Mouse (Mus musculus) left cerebral cortex, adult 8-10 months (tissue): ENCODE measurements around the gene Unc119. TPM values are rescaled to one million over a fixed set of nuclear protein-coding genes. Genes with fewer than 3 reads are reported as not detected.

Source experiments
- DNase-seq, 2 experiments: peaks; one replicate each; pipeline ENCODE4 v3.0.0; 2022; ENCODE audit warnings: low spot score in 2 of 2
- total RNA-seq, 4 experiments: library from RNA; stranded (reverse); gene quantifications; 2 replicates each; pipeline ENCODE4 v1.2.4; 2022

Gene Unc119
- total RNA-seq, 4 experiments from 2014 or later: 28.5 to 34.5 (median 30.6) TPM

DNA sequence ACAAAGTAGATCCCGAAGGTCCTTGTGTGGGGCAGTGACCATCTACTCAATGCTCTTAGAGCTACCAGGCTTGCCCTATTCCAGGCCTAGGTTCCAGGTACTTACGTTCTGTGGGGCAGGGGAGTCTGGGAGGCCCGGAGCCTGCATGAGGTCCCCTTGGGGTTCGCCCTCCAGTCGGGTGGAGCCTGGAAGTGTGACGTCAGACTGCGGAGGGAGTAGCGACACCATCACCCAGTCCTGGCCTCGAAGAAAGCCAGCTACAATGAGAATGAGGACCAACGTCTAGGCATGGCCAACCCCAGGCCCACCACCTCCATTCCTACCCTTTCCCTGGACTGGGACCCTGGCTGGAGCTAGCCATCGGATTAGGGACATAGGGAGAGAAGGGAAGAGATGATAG, 28.4 kb downstream of the Unc119 start:
- DNase-seq: no peak

DNA sequence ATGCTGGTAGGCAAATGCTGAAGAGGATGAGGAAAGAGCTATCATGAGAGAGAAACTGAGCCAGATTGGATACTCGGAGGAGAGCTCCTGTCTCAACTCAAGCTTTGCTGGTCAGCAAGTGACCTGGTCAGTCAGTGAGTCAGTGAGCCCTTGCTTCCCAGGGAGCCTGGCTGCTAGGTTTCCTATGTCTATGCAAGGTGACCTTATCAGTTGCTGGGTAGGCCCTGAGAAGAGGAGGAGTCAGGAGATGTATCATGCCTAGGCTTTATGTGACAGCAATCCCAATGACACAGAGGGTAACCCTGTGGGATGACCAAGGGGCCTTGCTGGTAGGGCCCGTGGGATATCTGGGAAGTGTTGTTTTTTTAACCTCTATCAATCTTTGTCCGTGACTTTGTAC, 28.9 kb downstream of the Unc119 start:
- no peak for DNase-seq

DNA sequence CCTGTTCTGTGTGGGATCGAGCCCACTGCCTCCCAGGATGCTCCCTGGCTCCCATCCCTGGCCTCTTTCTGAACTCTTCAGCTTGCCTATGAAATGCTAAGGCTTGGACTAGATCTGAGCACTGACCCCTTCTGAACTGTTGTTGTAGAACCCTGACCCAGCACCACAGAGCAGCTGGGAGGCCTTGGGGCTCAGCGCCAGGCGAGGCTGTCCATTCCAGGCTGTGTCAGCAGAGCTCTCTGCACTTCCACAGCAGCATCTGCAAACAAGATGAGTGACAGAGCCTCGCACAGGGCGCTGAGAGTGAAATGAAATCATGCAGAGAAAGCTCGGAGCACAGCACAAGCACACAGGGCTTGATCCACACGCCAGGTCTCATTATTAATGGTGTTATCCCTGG, 29.3 kb downstream of the Unc119 start:
- DNase-seq: no peak

DNA sequence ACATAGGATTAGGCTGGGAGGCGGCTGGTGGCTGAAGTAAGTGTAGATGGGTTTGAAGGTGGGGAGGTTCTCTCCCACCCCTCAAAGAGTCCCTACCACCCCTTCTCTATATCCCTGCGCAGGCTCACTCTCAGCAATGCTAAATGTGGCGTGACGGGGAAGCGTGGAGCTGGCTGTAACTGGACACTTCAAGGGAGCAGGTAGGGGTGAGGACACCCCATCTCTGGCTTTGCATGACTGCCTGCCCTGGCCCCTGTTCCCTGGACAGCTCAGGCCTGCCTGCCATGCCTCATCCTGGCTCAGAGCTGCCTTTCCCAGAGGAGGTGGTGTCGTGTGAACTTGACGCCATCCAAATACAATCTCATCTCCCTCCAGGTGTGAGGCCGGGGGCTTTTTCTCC, 30.9 kb downstream of the Unc119 start:
- DNase-seq: no peak

DNA sequence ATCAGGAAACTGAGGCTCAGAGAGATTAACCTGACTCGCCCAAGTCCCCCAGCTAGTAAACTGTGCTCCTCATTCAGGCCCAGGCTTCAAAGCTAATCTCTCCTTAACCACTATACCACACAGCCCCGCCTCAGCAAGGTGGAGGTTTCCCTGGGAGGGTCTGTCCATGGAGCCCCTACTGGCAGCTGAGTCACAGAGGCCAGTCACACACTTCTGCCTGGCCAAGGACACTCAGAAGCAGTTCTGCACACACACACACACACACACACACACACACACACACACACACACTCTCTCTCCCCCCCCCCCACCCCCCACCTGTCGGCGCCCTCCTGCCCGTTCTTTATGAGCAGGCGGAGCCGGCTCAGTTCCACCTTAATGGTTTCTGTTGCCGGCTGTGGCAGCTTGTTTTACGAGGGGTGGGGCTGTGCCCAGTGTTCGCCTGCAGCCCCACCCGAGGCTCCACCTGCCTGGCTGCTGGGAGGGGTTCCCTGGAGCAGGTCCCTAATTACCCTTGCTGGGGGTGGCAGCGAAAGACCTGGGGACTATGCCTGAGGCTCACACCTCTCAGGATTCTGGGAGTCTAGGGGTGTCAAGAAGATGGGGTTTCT, 34.4 kb downstream of the Unc119 start:
- DNase-seq: no peak

DNA sequence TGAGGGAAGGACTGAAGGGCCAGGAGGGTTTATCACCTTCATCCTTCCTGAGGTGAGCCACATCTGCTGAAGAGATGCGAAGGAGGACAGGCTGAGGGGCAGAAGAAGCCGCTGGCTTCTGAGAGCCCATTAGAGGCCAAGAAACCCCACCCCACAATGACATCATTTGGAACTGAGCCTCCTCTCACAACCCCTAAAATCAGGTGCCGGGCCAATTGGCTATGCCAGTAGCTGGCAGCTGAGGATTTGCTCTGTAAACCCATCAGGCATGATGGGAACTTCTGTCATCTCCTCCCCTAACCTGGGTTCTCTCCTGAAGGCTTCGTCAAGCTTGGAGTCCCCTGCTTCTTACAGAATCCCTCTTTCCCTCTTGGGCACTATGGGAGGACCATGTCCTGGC, 37.1 kb downstream of the Unc119 start:
- DNase-seq: no peak

DNA sequence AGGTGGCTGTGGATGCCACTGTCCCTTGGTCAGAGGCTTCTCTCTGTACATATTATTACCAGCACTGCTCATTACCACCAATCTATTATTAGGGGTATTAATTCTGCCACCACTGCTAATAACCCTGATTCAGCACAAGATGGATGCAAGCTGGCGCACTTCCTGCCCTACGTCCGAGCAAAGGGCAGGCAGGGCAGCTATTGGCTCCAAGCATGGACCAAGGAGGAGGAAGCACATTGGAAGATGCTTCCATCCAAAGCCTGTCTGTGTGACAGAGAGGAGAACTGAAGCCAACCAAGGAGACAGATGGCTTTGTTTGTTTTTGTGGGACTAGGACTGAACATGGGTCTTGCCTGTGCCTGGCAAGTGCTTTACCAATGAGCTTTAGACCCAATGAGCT, 37.7 kb downstream of the Unc119 start:
- no peak for DNase-seq

DNA sequence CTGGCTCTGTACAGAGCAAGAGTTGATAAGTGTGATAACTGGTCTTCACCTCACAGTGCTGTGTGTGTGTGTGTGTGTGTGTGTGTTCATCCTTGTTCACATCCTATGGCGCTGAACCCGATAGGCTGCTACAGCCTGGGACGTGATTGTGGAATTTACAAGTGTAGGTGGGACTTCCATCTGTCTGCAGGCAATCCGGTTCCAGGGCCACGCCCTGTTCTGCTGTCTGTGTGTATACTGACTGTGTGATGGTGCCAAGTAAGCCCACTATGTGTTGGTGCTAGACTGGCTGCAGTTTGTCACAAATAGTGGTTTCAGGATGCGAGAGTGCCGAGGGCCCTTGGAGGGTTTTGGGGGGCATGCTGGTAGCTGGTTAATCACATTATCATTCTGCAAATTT, 39.0 kb downstream of the Unc119 start:
- no peak for DNase-seq

DNA sequence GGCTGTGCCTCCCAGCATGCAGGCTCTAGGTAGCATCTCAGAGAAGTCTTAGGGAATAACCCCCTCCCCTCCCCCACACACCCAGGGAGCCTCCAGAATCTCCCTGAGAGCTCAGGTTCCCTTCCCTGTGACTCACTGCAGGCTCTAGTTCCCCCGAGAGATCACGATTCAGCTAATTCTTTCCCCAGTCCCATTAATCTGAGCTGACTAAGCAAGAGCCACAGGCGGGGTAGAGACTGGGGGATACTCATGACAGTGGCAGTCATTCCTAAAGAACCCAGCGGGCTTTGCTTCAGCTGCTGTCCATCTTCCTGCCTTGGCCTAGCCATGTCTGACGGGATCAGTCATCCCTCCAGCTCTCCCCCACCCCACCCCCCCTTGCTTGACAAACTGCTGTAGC, 39.4 kb downstream of the Unc119 start:
- DNase-seq: no peak

DNA sequence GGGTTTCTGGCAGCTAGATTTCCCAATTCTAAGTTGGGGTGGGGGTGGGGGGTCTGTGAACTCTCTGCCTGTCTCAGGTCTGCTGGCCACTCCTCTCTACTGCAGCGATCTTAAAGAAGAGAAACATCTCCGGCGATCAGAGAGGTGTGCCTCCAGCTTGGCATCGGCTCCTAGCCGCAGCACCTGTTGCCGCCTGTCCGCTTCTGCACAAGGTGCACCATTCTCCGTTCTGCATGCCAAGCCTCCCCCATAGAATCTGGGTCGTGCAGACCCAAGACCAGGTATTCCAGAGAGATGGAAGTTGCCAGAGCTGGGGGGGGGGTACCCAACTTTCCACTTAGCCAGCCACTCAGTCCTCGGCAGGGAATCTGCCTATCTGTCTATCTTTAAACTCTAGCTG, 42.5 kb downstream of the Unc119 start:
- DNase-seq: no peak

DNA sequence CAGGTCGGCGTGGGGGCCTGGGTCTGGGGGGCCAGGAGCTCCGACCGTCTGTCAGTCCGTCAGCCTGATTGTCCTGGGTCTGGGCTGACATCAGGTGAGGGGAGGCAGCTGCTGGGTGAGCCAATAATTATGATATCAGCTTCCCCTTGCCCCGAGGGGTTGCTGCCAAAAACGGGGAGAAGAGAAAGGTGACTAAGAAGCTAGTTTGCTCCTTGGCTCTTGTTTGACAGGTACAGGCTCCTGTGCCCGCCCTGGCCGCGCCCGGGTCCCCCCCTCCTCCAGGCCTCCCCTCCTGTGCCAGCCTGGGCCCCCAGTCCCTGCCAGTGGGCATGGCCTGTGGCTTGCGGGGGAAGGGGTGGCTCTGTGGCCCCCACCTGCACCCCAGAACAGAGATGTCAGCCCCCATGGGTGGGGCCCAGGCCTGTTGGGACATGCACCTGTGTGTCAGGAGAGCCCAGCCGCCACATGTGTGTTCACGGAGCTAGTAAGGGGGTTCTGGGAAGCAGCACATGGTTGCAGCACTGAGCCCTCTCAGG, 43.3 kb downstream of the Unc119 start, which contains the start of gene Foxn1:
Gene Foxn1, minus strand, starts transcription at position 51 of the 536 bp plus-strand sequence.
- DNase-seq: no peak

DNA sequence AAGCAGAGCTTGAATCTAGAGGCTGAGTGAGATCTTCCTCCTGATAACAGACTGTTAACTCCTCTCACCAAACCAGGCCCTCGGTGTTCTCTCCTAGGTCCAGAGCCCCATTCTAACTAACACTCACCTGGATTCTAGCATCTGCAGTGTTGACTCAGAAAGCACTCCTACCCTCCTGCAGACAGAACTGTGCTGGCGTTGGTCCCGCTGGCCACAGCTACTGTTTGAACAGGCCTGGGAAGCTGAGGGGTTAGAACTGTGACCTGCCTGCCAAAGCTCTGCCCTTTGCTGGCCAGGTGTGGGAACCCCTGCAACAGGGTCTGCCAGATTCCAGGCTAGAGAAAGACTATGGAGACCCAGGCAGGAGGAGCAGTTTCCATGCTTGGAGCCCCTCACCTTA, 49.4 kb downstream of the Unc119 start:
- DNase-seq: no peak

DNA sequence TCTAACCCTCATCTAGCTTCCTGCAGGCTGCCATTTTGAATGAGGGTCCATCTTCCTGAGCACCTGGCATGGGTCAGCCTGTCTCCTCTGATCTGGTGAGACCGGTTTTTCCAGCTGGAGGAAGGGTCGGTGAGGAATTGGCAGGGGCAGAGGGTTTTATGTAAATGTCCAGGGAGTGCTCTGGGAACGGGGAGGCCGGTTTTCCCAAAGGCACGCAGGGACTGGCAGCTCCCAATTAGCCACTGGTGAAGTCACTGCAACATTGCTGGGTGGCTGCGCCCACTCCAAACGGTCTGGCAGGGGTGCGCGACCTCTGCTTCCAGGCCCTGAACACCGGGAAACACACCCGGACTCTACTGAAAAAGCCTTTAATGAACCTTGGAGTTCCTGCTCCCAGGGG, 53.7 kb downstream of the Unc119 start:
- no peak for DNase-seq

DNA sequence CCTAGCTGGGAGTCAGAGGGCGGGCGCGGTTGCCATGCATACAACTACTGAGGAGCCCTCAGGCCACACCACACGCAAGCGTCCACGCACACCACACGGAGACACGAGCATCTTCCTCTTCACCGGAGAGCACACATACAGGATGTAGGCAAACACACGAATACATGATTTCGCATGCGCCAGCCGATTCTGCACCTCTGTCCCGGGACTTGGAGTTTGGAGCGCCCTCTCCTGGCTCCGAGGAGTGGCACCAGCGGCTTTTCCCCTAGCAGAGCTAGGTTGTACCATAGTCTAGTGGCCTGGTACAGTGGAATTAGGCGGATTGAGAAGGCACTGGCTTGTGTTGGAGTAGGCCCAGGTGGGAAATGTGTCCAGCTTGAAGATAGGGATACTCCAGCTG, 54.1 kb downstream of the Unc119 start:
- DNase-seq: no peak

DNA sequence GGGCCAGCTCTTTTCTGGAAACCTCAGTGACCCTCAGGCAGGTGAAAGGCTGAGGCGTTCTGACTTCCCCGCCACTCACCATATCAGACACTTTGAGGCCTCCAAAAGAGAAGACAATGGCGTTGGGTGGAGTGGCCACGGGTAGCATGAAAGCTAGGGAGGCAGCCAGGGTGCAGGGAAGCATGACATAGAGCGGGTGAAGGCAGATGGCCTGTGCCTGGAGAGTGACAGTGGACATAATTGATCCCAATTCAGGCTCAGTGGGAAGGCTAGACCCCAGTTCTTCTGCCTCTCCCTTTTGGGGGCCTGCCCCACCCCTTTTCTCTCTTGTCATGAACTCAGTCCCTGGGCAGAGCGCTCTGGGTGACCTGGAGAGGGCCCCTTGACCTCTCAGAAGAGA, 54.9 kb downstream of the Unc119 start:
- DNase-seq: no peak

Other genes starting within 250 kb of the Unc119 start
- 10 to 100 TPM; 24.6 to 27.7 (median 26.9) TPM for gene Fam222b, start 248.8 kb upstream of the Unc119 start, total RNA-seq
- 1 to 10 TPM; 5.9 to 9.4 (median 9.0) TPM for gene Traf4, start 177.9 kb upstream of the Unc119 start, total RNA-seq
- 1 to 10 TPM; 2.0 to 4.3 (median 2.8) TPM for gene Nek8, start 166.8 kb upstream of the Unc119 start, total RNA-seq
- gene Tlcd1, start 166.8 kb upstream of the Unc119 start, total RNA-seq: 10 to 100 TPM; 24.8 to 34.9 (median 28.4) TPM
- gene Rpl23a, start 159.9 kb upstream of the Unc119 start, total RNA-seq: 100 to 1,000 TPM; 678 to 790 (median 743) TPM
- gene Rab34, start 155.1 kb upstream of the Unc119 start, total RNA-seq: 10 to 100 TPM; 23.9 to 29.6 (median 26.2) TPM
- 1 to 10 TPM; 5.9 to 7.4 (median 6.8) TPM for gene Proca1, start 150.1 kb upstream of the Unc119 start, total RNA-seq
- gene Sdf2, start 97.7 kb upstream of the Unc119 start, total RNA-seq: 10 to 100 TPM; 54.1 to 66.1 (median 59.1) TPM
- gene Supt6, start 97.5 kb upstream of the Unc119 start, total RNA-seq: 100 to 1,000 TPM in 2 of 4 experiments, 10 to 100 TPM in 2; 98.7 to 102 (median 100) TPM
- 100 to 1,000 TPM; 172 to 181 (median 177) TPM for gene 2610507B11Rik, start 81.7 kb upstream of the Unc119 start, total RNA-seq
- 10 to 100 TPM; 12.0 to 15.3 (median 13.3) TPM for gene BC030499, start 52.6 kb upstream of the Unc119 start, total RNA-seq
- 10 to 100 TPM in 1 of 4 experiments, 1 to 10 TPM in 3; 6.8 to 11.9 (median 7.1) TPM for gene Spag5, start 42.0 kb upstream of the Unc119 start, total RNA-seq
- 100 to 1,000 TPM; 784 to 869 (median 811) TPM for gene Aldoc, start 20.5 kb upstream of the Unc119 start, total RNA-seq
- 10 to 100 TPM; 57.1 to 62.1 (median 59.4) TPM for gene Pigs, start 15.1 kb upstream of the Unc119 start, total RNA-seq
- gene Foxn1, start 43.1 kb downstream of the Unc119 start, total RNA-seq: under 1 TPM in 2 of 4 experiments, not detected in 2; 0.11 to 0.19 TPM
- not detected for gene Slc13a2, start 78.7 kb downstream of the Unc119 start, total RNA-seq
- gene Slc46a1, start 122.2 kb downstream of the Unc119 start, total RNA-seq: 10 to 100 TPM in 3 of 4 experiments, 1 to 10 TPM in 1; 8.2 to 15.4 (median 12.2) TPM
- 10 to 100 TPM; 32.1 to 36.7 (median 33.1) TPM for gene Sarm1, start 154.3 kb downstream of the Unc119 start, total RNA-seq
- gene Vtn, start 155.6 kb downstream of the Unc119 start, total RNA-seq: 10 to 100 TPM; 73.4 to 86.0 (median 77.9) TPM
- 1 to 10 TPM; 1.3 to 2.1 (median 1.6) TPM for gene Sebox, start 160.0 kb downstream of the Unc119 start, total RNA-seq
- 10 to 100 TPM; 39.4 to 42.9 (median 41.8) TPM for gene Tmem199, start 168.7 kb downstream of the Unc119 start, total RNA-seq
- gene Poldip2, start 168.7 kb downstream of the Unc119 start, total RNA-seq: 100 to 1,000 TPM; 116 to 125 (median 118) TPM
- 10 to 100 TPM; 32.8 to 36.6 (median 34.2) TPM for gene Tnfaip1, start 192.8 kb downstream of the Unc119 start, total RNA-seq
- gene Ift20, start 192.9 kb downstream of the Unc119 start, total RNA-seq: 10 to 100 TPM; 79.7 to 81.6 (median 80.9) TPM
- 10 to 100 TPM; 23.7 to 29.6 (median 26.6) TPM for gene Tmem97, start 207.3 kb downstream of the Unc119 start, total RNA-seq